Mouse (Mus musculus) B cell, adult 2 months (primary cell): ENCODE results near the gene Pum1.
A peak's percentile ranks its signal among the peaks of the same experiment; 100 is the strongest.
"Not testable (repeated sequence)": the region's sequence is repeated elsewhere in the genome, so short reads cannot be mapped to it uniquely, and the experiment has no call there.

Experiments
- DNase-seq, 2 experiments: peaks; one replicate each; pipeline ENCODE4 v3.0.0; 2022

Gene Pum1

GRCm38 (mm10) chr4:130662979-130663725 is at the start of gene Pum1:
Gene Pum1, plus strand, starts transcription at chr4:130663321.
- peak; percentile 89 for DNase-seq

GRCm38 (mm10) chr4:130629391-130629790 is 33.7 kb upstream of the Pum1 start:
- DNase-seq = no peak

GRCm38 (mm10) chr4:130630232-130630847 is 32.8 kb upstream of the Pum1 start:
- DNase-seq = no peak

- not testable (repeated sequence) for DNase-seq
These were observed 28.0 kb upstream of the Pum1 start for GRCm38 (mm10) chr4:130635076-130635475.

GRCm38 (mm10) chr4:130636761-130637160 is 26.4 kb upstream of the Pum1 start:
- DNase-seq = no peak

- DNase-seq = no peak
These were observed 25.4 kb upstream of the Pum1 start for GRCm38 (mm10) chr4:130637488-130638422.

- DNase-seq = no peak
These were observed 22.9 kb upstream of the Pum1 start for GRCm38 (mm10) chr4:130640031-130640717.

GRCm38 (mm10) chr4:130642468-130642867 is 20.7 kb upstream of the Pum1 start:
- DNase-seq = no peak

GRCm38 (mm10) chr4:130645426-130645825 is 17.7 kb upstream of the Pum1 start:
- no peak for DNase-seq

GRCm38 (mm10) chr4:130651286-130651685 is 11.8 kb upstream of the Pum1 start:
- DNase-seq = no peak

- DNase-seq = no peak
These were observed 10.6 kb upstream of the Pum1 start for GRCm38 (mm10) chr4:130652546-130652945.

GRCm38 (mm10) chr4:130657820-130658565 is 5.1 kb upstream of the Pum1 start:
- DNase-seq = no peak

GRCm38 (mm10) chr4:130659470-130659869 is 3.7 kb upstream of the Pum1 start:
- DNase-seq = no peak

- DNase-seq = no peak
These were observed 3.0 kb upstream of the Pum1 start for GRCm38 (mm10) chr4:130660106-130660505.

- no peak for DNase-seq
These were observed 2.0 kb upstream of the Pum1 start for GRCm38 (mm10) chr4:130661151-130661550.

GRCm38 (mm10) chr4:130662305-130662704 is 816 bp upstream of the Pum1 start:
- DNase-seq = not testable (repeated sequence)

GRCm38 (mm10) chr4:130663810-130664401 is 785 bp downstream of the Pum1 start:
- peak; percentile 34 to 36 for DNase-seq

- no peak for DNase-seq
These were observed 1.4 kb downstream of the Pum1 start for GRCm38 (mm10) chr4:130664414-130665029.

GRCm38 (mm10) chr4:130665176-130665575 is 2.1 kb downstream of the Pum1 start:
- no peak for DNase-seq

GRCm38 (mm10) chr4:130667686-130668085 is 4.6 kb downstream of the Pum1 start:
- DNase-seq = no peak

- no peak for DNase-seq
These were observed 5.4 kb downstream of the Pum1 start for GRCm38 (mm10) chr4:130668541-130668940.
